Mouse (Mus musculus) spleen, postnatal 4 days (tissue): ENCODE measurements around the gene Mab21l3.

Experiments used
- DNase-seq, 2 experiments: peaks; one replicate each; pipeline ENCODE4 v3.0.0; 2022; ENCODE audit warnings: low spot score in 2 of 2

Gene Mab21l3

GRCm38 (mm10) chr3:101804331-101804730 is 44.4 kb downstream of the Mab21l3 start:
- DNase-seq = no peak

DNA sequence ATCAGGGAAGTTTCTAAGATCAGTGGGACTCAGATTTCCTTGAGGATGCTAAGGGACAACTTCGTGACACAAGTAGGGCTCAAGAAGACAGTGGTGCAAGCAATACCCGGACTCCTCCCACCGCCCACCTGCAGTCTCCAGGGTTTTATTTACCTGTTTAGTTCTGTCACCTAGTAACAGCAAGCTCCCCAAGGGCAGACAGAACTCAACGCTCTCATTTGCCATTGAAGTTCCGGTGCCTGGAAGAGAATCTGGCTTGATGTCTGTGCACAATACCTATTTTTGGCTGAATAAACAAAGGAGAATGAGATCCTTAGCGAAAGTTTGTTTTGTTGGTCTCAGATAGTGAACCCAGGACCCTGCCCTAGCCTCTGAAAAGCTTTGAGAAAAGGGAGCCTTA is 45.0 kb downstream of the Mab21l3 start:
- no peak for DNase-seq

DNA sequence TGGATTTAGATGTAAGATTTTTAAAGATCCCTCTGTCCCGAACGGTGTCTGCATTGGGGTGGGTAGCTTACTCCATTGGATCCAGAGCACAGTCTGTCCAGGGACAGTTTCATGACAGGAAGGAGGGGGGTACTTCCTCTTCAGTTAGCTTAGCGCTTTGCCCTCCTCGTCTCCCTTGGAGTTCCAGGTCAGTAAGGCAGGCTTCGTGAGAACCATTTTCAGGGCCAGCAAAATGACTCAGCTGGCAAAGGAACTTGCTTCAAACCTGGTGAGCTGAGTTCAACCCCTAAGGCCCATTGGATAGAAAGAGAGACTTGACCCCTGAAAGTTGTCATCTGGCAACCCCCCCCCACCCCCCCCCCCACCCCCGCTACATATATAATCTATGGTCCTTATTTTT is 46.0 kb downstream of the Mab21l3 start:
- DNase-seq = no peak

DNA sequence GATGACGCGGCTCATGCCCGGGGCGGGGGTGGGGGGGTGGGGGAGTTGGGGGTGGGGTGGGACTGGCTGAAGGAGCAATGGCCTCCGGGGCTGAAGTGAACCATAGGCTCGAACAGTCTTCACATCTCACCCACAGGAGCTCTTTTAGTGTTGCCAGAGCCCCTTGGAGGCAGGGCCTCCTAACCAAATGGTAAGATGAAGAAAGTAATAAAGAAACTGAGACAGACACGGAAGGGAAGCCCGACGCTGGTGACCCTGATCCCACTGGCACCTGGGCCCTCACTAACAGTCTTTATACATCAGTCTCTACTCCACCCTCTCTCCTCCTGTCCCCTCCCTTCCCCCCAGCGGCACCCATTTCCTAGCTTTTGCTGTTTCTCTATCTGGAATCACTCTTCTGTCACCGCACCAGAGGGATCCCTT is 48.2 kb downstream of the Mab21l3 start:
- DNase-seq = no peak

DNA sequence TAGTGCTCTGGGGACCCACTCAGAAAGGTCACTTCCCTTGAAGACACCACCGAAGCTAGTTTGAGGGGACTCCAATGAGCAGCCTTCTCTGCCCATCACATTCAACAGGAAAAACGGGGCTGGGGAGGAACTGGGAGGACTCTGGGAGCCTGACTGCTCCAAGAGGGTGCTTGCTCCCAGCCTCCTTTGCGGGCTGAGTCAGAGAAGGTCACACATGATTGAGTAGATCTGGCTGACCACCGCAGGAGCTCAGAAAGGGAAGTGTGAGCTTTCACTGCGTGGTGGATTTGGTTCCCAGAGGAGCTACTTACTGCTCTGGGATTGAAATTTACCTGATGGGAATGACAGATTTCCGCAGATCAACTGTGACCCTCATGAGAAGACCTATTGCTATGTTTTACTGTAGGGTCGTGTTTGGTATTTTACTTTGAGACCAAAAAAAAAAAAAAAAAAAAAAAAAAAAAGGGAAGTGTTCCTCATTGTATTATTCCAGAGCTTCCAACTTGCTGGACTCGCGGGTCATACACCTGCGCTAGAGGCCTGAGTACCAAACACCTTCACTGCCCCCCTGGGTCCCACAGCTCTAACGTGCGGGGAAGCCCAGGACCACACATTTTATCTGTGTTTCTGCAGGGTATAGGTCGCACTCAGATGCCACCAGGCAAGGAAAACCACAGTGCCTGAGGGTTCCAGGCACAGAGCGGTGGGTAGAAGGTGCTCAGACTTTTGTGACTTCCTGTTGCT is 48.7 kb downstream of the Mab21l3 start:
- DNase-seq = no peak

DNA sequence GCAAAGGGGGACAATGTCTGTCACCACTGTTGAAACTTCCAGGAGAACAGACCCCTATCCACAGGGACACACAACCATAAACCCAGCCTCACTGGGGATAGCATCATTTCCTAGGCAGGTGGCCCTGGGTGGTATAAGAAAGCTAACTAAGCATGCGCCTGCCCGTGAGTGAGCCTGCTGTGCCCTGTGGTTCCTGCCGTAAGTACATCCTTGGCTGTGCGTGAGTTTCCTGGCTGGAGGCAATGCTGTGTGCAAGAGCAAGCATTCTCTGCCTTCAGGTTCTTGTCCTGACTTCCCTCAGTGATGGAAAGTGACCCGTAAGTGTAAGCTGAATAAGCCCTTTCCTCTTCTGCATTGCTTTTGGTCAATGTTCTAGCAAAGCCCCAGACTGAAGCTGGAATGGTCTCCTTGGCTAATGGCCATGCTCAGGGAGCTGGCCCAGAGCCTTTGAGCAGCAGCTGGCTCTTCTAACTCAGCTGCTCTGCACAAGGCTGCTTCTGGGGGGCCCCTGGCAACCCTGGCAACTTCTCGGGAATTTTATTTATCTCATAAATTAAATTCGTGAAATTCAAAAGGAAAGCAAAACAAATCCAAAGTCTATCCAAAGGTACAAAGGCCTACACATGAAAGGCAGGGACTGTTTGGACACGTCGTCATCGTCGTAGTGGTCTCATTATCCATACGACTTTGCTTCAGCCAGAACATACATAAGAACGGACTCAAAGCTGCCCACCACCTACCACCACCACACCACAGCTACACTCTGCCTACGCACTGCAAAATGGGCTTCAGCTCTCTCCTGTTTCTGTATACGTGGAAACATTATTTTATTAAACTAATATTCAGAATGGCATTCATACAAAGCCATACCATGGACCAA is 50.7 kb downstream of the Mab21l3 start:
- DNase-seq = no peak

DNA sequence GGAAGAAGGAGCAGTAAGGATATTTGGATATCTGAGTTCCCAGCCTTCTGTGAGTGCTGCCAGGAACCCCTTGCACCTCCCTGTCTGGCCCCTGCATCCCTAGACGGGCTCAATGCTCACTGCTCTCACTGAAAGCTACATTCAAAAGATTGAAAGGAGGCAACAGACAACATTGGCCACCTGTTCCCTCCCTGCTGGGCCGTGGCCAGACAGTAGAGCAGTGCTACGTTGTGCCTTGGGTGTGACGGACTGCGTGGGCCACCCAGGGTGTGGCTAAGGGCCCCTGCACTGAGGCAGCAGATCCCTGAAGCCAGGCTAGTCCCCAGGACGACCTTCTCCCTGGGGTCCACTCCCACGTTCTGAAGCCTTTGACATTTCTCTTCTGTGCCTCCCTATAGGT is 52.5 kb downstream of the Mab21l3 start:
- no peak for DNase-seq

- DNase-seq = no peak
These were observed 53.2 kb downstream of the Mab21l3 start for GRCm38 (mm10) chr3:101795387-101796039.

DNA sequence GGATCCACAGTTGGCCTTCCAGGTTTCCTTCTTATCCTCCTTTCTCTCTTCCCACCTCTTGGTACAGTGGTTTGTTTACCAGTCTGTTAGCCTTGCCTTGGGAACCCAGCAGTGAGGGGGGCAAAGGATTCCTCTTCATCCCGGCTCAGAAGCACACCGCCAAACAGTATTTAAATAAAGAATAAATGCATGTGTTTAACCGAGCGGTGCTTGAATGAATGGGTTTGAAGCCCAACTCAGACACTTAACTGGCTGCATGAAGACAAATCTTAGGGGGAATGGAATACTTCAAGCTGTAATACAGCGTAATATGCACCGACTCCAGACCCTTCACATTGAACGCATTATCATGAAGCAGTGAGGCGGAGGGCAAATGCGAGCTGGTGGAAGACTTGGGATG is 54.1 kb downstream of the Mab21l3 start:
- no peak for DNase-seq

DNA sequence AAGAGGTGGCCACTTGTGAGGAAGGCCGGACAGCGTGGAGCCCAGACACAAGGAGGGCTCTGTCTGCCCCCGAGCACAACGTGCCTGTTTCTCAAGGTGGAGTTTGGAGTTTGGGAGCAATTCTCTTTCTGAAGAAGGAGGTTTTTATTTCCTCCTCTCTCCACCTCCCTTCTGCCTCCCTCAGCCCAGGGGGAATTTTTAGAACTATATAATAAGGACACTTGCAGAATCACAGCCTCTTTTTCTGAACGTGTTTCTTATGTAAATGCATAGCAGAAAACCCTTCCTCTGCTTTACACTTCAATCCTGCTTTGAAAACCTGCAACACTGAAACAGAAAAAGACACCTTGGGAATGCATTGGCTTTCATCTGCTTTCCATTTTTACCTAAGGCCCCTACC is 54.7 kb downstream of the Mab21l3 start:
- DNase-seq = no peak

DNA sequence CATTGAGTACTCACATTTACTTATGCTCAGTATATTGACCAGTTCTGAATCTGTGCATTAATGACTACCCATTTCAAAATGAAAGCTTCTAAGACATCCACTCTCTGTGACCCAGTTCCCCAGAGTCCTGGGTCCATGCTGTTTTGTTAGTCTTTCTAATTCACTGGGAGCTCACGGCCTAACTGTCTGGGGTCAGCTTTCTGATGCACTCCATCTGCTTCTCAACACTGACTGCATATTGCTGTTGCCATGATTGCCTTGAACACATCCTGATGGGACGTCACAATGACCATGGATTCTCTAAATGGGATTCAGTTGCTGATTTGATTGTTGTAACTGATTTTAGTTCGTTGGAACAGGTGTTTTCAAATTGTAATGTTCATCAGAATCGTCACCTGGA is 56.6 kb downstream of the Mab21l3 start:
- DNase-seq = no peak

DNA sequence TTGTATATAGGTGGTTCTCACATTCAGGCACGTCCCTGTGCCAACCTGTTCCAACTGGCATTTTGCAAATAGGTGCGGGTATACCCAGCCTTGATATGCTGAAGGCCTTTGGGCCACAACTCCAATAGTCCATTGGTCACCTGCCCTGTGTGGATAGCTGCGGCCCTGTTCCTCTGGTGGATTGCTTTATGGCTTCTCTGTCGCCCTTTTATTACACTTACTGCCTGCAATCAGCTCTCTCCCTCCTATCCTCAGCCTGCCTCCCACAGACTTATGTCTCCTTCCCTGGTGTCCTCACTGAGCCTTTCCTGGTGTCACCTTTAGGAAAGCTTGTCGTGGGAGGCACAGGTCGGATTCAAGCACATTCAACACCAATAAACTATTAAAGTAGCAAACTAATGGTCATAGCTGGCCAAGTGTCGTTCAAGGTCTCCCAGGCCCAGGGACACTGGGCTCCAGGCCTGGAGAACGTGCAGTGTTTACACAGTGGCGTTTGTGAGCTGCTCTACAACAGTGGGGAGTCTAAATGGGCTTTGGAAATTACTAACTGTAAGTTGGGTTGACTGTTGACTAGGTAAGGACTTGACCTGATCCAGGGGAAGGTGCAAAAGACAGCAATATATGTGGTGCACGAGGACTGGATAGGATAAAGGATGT is 63.9 kb downstream of the Mab21l3 start:
- no peak for DNase-seq

- DNase-seq = no peak
These were observed 65.0 kb downstream of the Mab21l3 start for GRCm38 (mm10) chr3:101783793-101784192.

DNA sequence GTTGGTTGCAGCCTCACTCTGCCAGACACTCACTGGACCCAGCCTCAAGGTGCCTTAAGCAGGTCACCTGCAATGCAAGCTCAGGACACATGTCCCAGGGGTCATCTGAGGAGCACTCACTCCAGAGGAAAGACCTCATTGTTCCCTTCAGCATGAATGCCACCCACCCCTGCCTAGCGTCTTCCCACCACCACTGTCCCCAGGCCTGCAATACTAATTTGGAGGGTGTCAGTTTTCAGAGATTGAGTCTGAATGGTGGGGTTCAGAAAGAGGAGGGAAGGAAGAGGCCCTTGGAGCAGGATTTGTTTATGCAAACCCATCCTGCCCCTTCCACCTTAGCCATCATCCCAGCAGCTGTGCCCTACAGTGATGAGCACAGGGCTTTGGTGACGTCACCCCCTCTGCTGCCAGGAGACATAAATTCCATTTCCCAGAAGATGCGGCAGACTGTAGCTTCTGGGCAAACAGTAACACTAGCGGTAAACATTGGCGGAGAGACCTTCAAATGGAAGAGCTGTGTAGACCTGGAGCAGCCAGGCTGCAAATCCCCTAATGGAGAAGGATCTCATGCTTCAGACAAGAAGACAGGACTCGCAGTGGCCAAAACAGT is 67.8 kb downstream of the Mab21l3 start:
- DNase-seq = no peak

GRCm38 (mm10) chr3:101778896-101779665 is 69.7 kb downstream of the Mab21l3 start:
- DNase-seq = no peak

- no peak for DNase-seq
These were observed 73.0 kb downstream of the Mab21l3 start for GRCm38 (mm10) chr3:101775732-101776131.

- DNase-seq = no peak
These were observed 78.2 kb downstream of the Mab21l3 start for GRCm38 (mm10) chr3:101770540-101770939.

- no peak for DNase-seq
These were observed 85.2 kb downstream of the Mab21l3 start for GRCm38 (mm10) chr3:101763566-101763965.
